In the genomic region with DNA sequence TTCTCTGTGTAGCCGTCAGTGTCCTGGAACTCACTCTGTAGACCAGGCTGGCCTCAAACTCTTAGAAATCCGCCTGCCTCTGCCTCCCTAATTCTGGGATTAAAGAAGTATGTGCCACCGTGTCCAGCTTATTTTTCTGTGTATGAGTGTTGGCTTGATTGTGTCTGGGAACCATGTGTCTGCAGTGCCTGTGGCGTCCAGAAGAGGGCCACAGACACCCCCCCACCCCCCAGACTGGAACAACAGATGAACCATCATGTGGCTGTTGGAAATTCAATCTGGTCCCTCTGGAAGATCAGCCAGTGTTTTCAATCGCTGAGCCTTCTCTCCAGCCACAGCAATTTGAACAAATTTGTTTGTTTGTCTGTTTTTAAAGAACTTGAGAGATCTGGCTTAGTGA, we compare ENCODE assay signal across 18 mouse cellular contexts. TPM values are rescaled to one million over a fixed set of nuclear protein-coding genes. Genes with fewer than 3 reads are reported as not detected.
A peak's percentile ranks its signal among the peaks of the same experiment; 100 is the strongest.
DNase-seq lines count a peak whose midpoint lies in the region; ATAC-seq and TF ChIP-seq lines count a peak whose summit lies in the region.
"Had no signal": no experiment of that assay in that cellular context is flagged by ENCODE, and none has a peak within 500 bp of the region (broad histone marks: within the 10 kb centered on the region; RNA-seq: fewer than 3 reads in every experiment).

No protein-coding gene starts in this region.

- H3K4me3 ChIP-seq in kidney, adult 2 months (ENCODE audit: insufficient read depth, low read depth, low read length), result no peak overlapping the region
- H3K4me3 ChIP-seq in midbrain, postnatal 0 days (ENCODE audit: low read depth, low read length), result no peak overlapping the region
- no peak overlapping the region for H3K4me3 ChIP-seq in midbrain, embryonic 13.5 days (replicated peaks)
- H3K4me3 ChIP-seq in small intestine, adult 2 months (ENCODE audit: low read depth, low read length), result no peak overlapping the region
- H3K4me3 ChIP-seq: lung, embryonic 15.5 days; midbrain, embryonic 12.5 days had no signal

- no peak for DNase-seq in kidney, adult 2 months
- no peak for DNase-seq in kidney, adult 18-20 months
- no peak for DNase-seq in midbrain, postnatal 0 days (ENCODE audit: low spot score)
- peak; percentile 66 for DNase-seq in ZHBTc4 (ENCODE audit: low read depth, low spot score)
- no peak for DNase-seq in kidney, adult 11 months
- DNase-seq: cerebellum, postnatal 14 days; thymus, adult 18-20 months had no signal

- H3K27me3 ChIP-seq in kidney, adult 2 months (replicated peaks; ENCODE audit: control insufficient read depth, insufficient read depth, low read length), result no peaks in the 10 kb centered on the region
- H3K27me3 ChIP-seq in midbrain, postnatal 0 days (ENCODE audit: insufficient read depth, low read length), result no peaks in the 10 kb centered on the region
- H3K27me3 ChIP-seq in midbrain, embryonic 13.5 days, result no peaks in the 10 kb centered on the region
- H3K27me3 ChIP-seq in small intestine, adult 2 months (ENCODE audit: control insufficient read depth, insufficient read depth, low read length), result no peaks in the 10 kb centered on the region
- H3K27me3 ChIP-seq: lung, embryonic 15.5 days; midbrain, embryonic 12.5 days had no signal

- H3K9me3 ChIP-seq in midbrain, postnatal 0 days (ENCODE audit: low read length), result no peaks in the 10 kb centered on the region
- no peaks in the 10 kb centered on the region for H3K9me3 ChIP-seq in midbrain, embryonic 13.5 days
- H3K9me3 ChIP-seq: lung, embryonic 15.5 days; midbrain, embryonic 12.5 days had no signal

- no peak for TF ChIP-seq POLR2A in kidney, adult 2 months (IDR thresholded peaks at IDR 0.05; ENCODE audit: low read depth, low read length)
- TF ChIP-seq POLR2A in small intestine, adult 2 months (IDR thresholded peaks at IDR 0.05; ENCODE audit: low read depth, low read length), result no peak

- peak; percentile 39 for TF ChIP-seq CTCF in kidney, adult 2 months (conservative IDR thresholded peaks at IDR 0.05; ENCODE audit: insufficient read depth, insufficient read length, low read depth, low read length)
- TF ChIP-seq CTCF in midbrain, postnatal 0 days (IDR thresholded peaks at IDR 0.05), result peak; percentile 45
- peak; percentile 32; the same call in 1 of the 2 replicates for TF ChIP-seq CTCF in small intestine, adult 2 months (IDR thresholded peaks at IDR 0.05; ENCODE audit: extremely low read depth, insufficient read length, insufficient replicate concordance, low read depth, low read length)

- H3K4me2 ChIP-seq in midbrain, postnatal 0 days (ENCODE audit: low read depth, low read length, poor library complexity, severe bottlenecking), result no peak overlapping the region
- H3K4me2 ChIP-seq in midbrain, embryonic 13.5 days (replicated peaks), result no peak overlapping the region
- H3K4me2 ChIP-seq: lung, embryonic 15.5 days; midbrain, embryonic 12.5 days had no signal

- WGBS in kidney, adult 2 months, result 55% methylated on average over 5 of the region's 5 CpGs
- WGBS in midbrain, postnatal 0 days, result 49% methylated on average over 5 of the region's 5 CpGs
- 63% methylated on average over 5 of the region's 5 CpGs for WGBS in midbrain, embryonic 13.5 days
- 46% methylated on average over 5 of the region's 5 CpGs for WGBS in small intestine, adult 2 months

- H3K4me1 ChIP-seq in kidney, adult 2 months (ENCODE audit: control insufficient read depth, insufficient read depth, low read length), result no peaks in the 10 kb centered on the region
- no peaks in the 10 kb centered on the region for H3K4me1 ChIP-seq in midbrain, postnatal 0 days (ENCODE audit: insufficient read depth, low read length)
- 0 out of 2 replicates have a peak, but pooled peaks cover 3% of the 10 kb centered on the region for H3K4me1 ChIP-seq in midbrain, embryonic 13.5 days (replicated peaks)
- peaks cover 2% of the 10 kb centered on the region; the same call in 1 of the 2 replicates for H3K4me1 ChIP-seq in small intestine, adult 2 months (ENCODE audit: control insufficient read depth, insufficient read depth, insufficient read length, low read length)
- H3K4me1 ChIP-seq: lung, embryonic 15.5 days; midbrain, embryonic 12.5 days had no signal

- no peak overlapping the region for H3K9ac ChIP-seq in midbrain, postnatal 0 days (replicated peaks; ENCODE audit: low read length, poor library complexity, severe bottlenecking)
- no peak overlapping the region for H3K9ac ChIP-seq in midbrain, embryonic 13.5 days (replicated peaks)
- H3K9ac ChIP-seq: lung, embryonic 15.5 days; midbrain, embryonic 12.5 days had no signal

- ATAC-seq in midbrain, postnatal 0 days (ENCODE audit: low FRiP score), result no peak
- ATAC-seq in midbrain, embryonic 13.5 days, result no peak
- ATAC-seq: forebrain, embryonic 16.5 days; hindbrain, embryonic 16.5 days had no signal

- no peak overlapping the region for H3K27ac ChIP-seq in kidney, adult 2 months (ENCODE audit: insufficient read depth, low read depth, low read length)
- H3K27ac ChIP-seq in midbrain, postnatal 0 days (ENCODE audit: low read depth, low read length), result no peak overlapping the region
- no peak overlapping the region for H3K27ac ChIP-seq in midbrain, embryonic 13.5 days
- H3K27ac ChIP-seq in small intestine, adult 2 months (ENCODE audit: insufficient read depth, low read depth, low read length), result no peak overlapping the region
- H3K27ac ChIP-seq: lung, embryonic 15.5 days; midbrain, embryonic 12.5 days had no signal

- H3K36me3 ChIP-seq in kidney, adult 2 months (ENCODE audit: control insufficient read depth, insufficient read depth, low read length), result no peaks in the 10 kb centered on the region
- H3K36me3 ChIP-seq in midbrain, postnatal 0 days (ENCODE audit: insufficient read depth, low read length), result no peaks in the 10 kb centered on the region
- no peaks in the 10 kb centered on the region for H3K36me3 ChIP-seq in midbrain, embryonic 13.5 days
- no peaks in the 10 kb centered on the region for H3K36me3 ChIP-seq in small intestine, adult 2 months (ENCODE audit: control insufficient read depth, insufficient read depth, low read length)
- H3K36me3 ChIP-seq: lung, embryonic 15.5 days; midbrain, embryonic 12.5 days had no signal

RNA-seq across cellular contexts. Expression of a gene that starts 7.2 kb away (rescaled TPM):
- 8.3 and 14.1 TPM in 2 replicates for polyA plus RNA-seq in kidney, adult 2 months (2012; rRNA removed)
- 272 and 352 TPM in 2 replicates for total RNA-seq in midbrain, postnatal 0 days (2014; rRNA removed)
- polyA plus RNA-seq in midbrain, postnatal 0 days (2015; fragmentation: Nextera tagmentation; extraction: Ambion mirVana), result 64.9 and 71.6 TPM in 2 replicates
- polyA plus RNA-seq in midbrain, embryonic 13.5 days (2015; fragmentation: Nextera tagmentation; extraction: Ambion mirVana), result 46.0 and 51.0 TPM in 2 replicates
- 16.3 and 65.1 TPM in 2 replicates for polyA plus RNA-seq in small intestine, adult 2 months (2012; rRNA removed)

RNA-seq across cellular contexts. Expression of a gene that starts 15.2 kb away (rescaled TPM):
- polyA plus RNA-seq in kidney, adult 2 months (2012; rRNA removed), result 33.8 and 40.9 TPM in 2 replicates
- total RNA-seq in midbrain, postnatal 0 days (2014; rRNA removed), result 110 and 134 TPM in 2 replicates
- polyA plus RNA-seq in midbrain, postnatal 0 days (2015; fragmentation: Nextera tagmentation; extraction: Ambion mirVana), result 136 and 146 TPM in 2 replicates
- 110 and 111 TPM in 2 replicates for polyA plus RNA-seq in midbrain, embryonic 13.5 days (2015; fragmentation: Nextera tagmentation; extraction: Ambion mirVana)
- polyA plus RNA-seq in small intestine, adult 2 months (2012; rRNA removed), result 36.5 and 46.2 TPM in 2 replicates

RNA-seq across cellular contexts. Expression of a gene that starts 18.9 kb away (rescaled TPM):
- 18.8 and 20.1 TPM in 2 replicates for polyA plus RNA-seq in kidney, adult 2 months (2012; rRNA removed)
- total RNA-seq in midbrain, postnatal 0 days (2014; rRNA removed), result 21.0 and 22.3 TPM in 2 replicates
- 20.0 and 21.0 TPM in 2 replicates for polyA plus RNA-seq in midbrain, postnatal 0 days (2015; fragmentation: Nextera tagmentation; extraction: Ambion mirVana)
- 25.3 and 30.4 TPM in 2 replicates for polyA plus RNA-seq in midbrain, embryonic 13.5 days (2015; fragmentation: Nextera tagmentation; extraction: Ambion mirVana)
- polyA plus RNA-seq in small intestine, adult 2 months (2012; rRNA removed), result 19.5 and 23.0 TPM in 2 replicates

RNA-seq across cellular contexts. Expression of a gene that starts 21.4 kb away (rescaled TPM):
- 0.23 and 0.28 TPM in 2 replicates for polyA plus RNA-seq in kidney, adult 2 months (2012; rRNA removed)
- 0.71 TPM in 1 of 2 replicates, not detected in the other for total RNA-seq in midbrain, postnatal 0 days (2014; rRNA removed)
- not detected in 2 replicates for polyA plus RNA-seq in midbrain, postnatal 0 days (2015; fragmentation: Nextera tagmentation; extraction: Ambion mirVana)
- not detected in 2 replicates for polyA plus RNA-seq in midbrain, embryonic 13.5 days (2015; fragmentation: Nextera tagmentation; extraction: Ambion mirVana)
- 0.10 and 0.25 TPM in 2 replicates for polyA plus RNA-seq in small intestine, adult 2 months (2012; rRNA removed)
- total RNA-seq: gastrocnemius, postnatal 4 days; left cerebral cortex, postnatal 36 days had no signal
- polyA plus RNA-seq: embryonic facial prominence, embryonic 14.5 days; heart, embryonic 16.5 days; hindbrain, embryonic 16.5 days; lung, embryonic 15.5 days; midbrain, embryonic 12.5 days; neural tube, embryonic 11.5 days had no signal

RNA-seq across cellular contexts. Expression of a gene that starts 29.3 kb away (rescaled TPM):
- 73.1 and 76.9 TPM in 2 replicates for polyA plus RNA-seq in kidney, adult 2 months (2012; rRNA removed)
- 34.6 and 42.0 TPM in 2 replicates for total RNA-seq in midbrain, postnatal 0 days (2014; rRNA removed)
- polyA plus RNA-seq in midbrain, postnatal 0 days (2015; fragmentation: Nextera tagmentation; extraction: Ambion mirVana), result 27.2 and 30.5 TPM in 2 replicates
- 31.8 and 34.9 TPM in 2 replicates for polyA plus RNA-seq in midbrain, embryonic 13.5 days (2015; fragmentation: Nextera tagmentation; extraction: Ambion mirVana)
- 14.9 and 33.6 TPM in 2 replicates for polyA plus RNA-seq in small intestine, adult 2 months (2012; rRNA removed)
